Mouse (Mus musculus) C2C12 (cell line): ENCODE measurements around the gene Chmp2b. TPM values are rescaled to one million over a fixed set of nuclear protein-coding genes. Genes with fewer than 3 reads are reported as not detected.

ENCODE experiments used
- H3K27me3 ChIP-seq: one replicate; pipeline ENCODE4 v1.6.1; 2011; ENCODE audit not compliant: control insufficient read depth, insufficient read depth, insufficient read length
- H3K36me3 ChIP-seq: one replicate; pipeline ENCODE4 v1.6.1; 2011; ENCODE audit not compliant: control insufficient read depth, insufficient read depth
- H3K4me3 ChIP-seq: one replicate; pipeline ENCODE4 v1.5.1; 2011; ENCODE audit warnings: mild to moderate bottlenecking, control low read depth; ENCODE audit not compliant: poor library complexity, insufficient read depth, severe bottlenecking
- H3K79me2 ChIP-seq: one replicate; pipeline ENCODE4 v1.6.1; 2011; ENCODE audit not compliant: control insufficient read depth, insufficient read depth
- H3K79me3 ChIP-seq: one replicate; pipeline ENCODE4 v1.6.1; 2011; ENCODE audit warnings: low read depth, control low read depth
- H3ac ChIP-seq: one replicate; pipeline ENCODE3; 2011; ENCODE audit warnings: low read depth; ENCODE audit not compliant: control insufficient read depth, insufficient read length
- CEBPB ChIP-seq: IDR thresholded peaks from one replicate; pipeline ENCODE4 v1.6.1; 2011; ENCODE audit warnings: low read depth, mild to moderate bottlenecking, control low read depth, moderate library complexity
- CTCF ChIP-seq: IDR thresholded peaks from one replicate; pipeline ENCODE4 v1.5.1; 2011; ENCODE audit not compliant: control insufficient read depth, insufficient read depth, insufficient read length
- FOSL1 ChIP-seq: IDR thresholded peaks from one replicate; pipeline ENCODE4 v1.8.0; 2011; ENCODE audit warnings: mild to moderate bottlenecking, low read length; ENCODE audit not compliant: poor library complexity, insufficient read depth, severe bottlenecking
- MAX ChIP-seq: IDR thresholded peaks from one replicate; pipeline ENCODE4 v1.6.1; 2011; ENCODE audit warnings: mild to moderate bottlenecking, control low read depth
- MYOD1 ChIP-seq: IDR thresholded peaks from one replicate; pipeline ENCODE4 v1.6.1; 2011; ENCODE audit warnings: low read depth; ENCODE audit not compliant: control insufficient read depth, insufficient read length
- MYOG ChIP-seq: IDR thresholded peaks from one replicate; pipeline ENCODE4 v1.6.1; 2011; ENCODE audit not compliant: control insufficient read depth, insufficient read length; ENCODE audit errors: extremely low read depth
- USF1 ChIP-seq: IDR thresholded peaks from one replicate; pipeline ENCODE4 v1.6.1; 2011; ENCODE audit warnings: low read depth, mild to moderate bottlenecking, control low read depth, moderate library complexity
- polyA plus RNA-seq: library from polyadenylated mRNA; unstranded; fragments of >200 nt; fragmentation: generic; extraction: Trizol; gene quantifications from one replicate; pipeline ENCODE4 v1.2.1, GENCODE M21; 2012; ENCODE audit warnings: missing spikeins

Gene Chmp2b
- polyA plus RNA-seq, 1 experiment: 22.2 TPM

DNA sequence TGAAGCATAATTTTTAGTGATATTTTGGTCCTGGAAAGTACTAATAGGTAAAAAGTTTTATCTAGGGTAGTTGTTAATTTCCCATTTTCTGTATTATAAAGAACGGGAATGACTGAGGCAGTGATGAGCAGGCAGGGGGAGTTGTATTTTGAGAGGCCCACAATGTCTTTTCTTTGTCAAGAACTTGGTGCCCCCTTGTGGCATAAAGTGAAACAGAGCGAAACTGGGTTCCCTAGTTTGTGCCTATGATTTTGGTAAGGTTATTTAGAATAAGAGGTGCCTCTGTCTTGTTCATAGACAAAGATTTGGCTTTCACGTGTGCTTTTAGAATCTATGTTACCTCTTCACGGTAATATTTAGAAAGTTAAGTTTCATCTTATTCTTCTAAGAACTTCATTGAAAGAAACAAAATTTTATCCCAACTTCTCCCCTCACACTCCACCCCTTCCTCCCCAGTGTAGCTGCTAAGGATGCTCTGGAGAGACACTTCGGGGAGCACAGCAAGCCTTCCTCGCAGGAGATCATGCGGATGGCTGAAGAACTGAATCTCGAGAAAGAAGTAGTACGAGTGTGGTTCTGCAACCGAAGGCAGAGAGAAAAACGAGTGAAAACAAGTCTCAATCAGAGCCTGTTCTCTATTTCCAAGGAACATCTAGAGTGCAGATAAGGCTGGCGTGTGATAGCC lies 29.1 kb downstream of the Chmp2b start:
- no peaks in the 10 kb centered on the region for H3K27me3 ChIP-seq
- no peaks in the 10 kb centered on the region for H3K79me3 ChIP-seq
- no peaks in the 10 kb centered on the region for H3K36me3 ChIP-seq
- TF ChIP-seq MAX: no peak
- TF ChIP-seq MYOG: no peak
- TF ChIP-seq MYOD1: no peak
- H3ac ChIP-seq: no peak overlapping the region
- H3K4me3 ChIP-seq: no peak overlapping the region
- no peaks in the 10 kb centered on the region for H3K79me2 ChIP-seq

DNA sequence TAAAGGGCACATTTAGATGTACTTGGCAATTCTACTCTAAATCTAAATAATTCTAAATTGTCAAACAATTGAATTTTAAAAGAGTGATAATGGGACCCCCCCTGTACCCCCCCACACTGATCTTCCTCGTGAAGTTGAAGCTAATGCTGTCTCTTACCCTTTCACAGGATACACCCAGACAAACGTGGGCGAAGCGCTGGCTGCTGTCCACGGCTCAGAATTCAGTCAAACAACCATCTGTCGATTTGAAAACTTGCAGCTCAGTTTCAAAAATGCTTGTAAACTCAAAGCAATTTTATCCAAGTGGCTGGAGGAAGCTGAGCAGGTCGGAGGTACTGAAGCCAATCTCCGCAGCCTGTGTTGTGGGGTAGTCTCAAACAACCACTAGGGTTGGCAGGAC lies 30.9 kb downstream of the Chmp2b start:
- no peak overlapping the region for H3K4me3 ChIP-seq
- TF ChIP-seq CTCF (no peak), MYOD1 (no peak), FOSL1 (no peak), MYOG (no peak), MAX (no peak), CEBPB (no peak), USF1 (no peak)
- no peaks in the 10 kb centered on the region for H3K79me2 ChIP-seq
- H3K36me3 ChIP-seq: no peaks in the 10 kb centered on the region
- no peaks in the 10 kb centered on the region for H3K27me3 ChIP-seq
- H3K79me3 ChIP-seq: no peaks in the 10 kb centered on the region
- no peak overlapping the region for H3ac ChIP-seq

DNA sequence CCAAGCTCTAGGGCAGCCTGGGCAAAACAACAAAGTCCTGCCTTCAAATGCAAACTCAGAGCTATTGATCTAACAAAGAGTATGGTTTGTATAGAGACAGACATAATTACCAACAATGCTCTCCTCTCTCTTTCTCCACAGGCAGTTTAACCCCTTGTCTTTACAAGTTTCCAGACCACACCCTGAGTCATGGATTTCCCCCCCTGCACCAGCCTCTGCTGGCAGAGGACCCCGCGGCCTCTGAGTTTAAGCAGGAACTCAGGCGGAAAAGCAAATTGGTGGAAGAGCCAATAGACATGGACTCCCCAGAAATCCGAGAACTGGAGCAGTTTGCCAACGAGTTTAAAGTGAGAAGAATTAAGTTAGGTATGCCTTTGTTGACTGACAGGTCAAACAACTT lies 32.9 kb downstream of the Chmp2b start:
- H3K4me3 ChIP-seq: no peak overlapping the region
- no peak overlapping the region for H3ac ChIP-seq
- no peaks in the 10 kb centered on the region for H3K79me3 ChIP-seq
- no peaks in the 10 kb centered on the region for H3K79me2 ChIP-seq
- no peaks in the 10 kb centered on the region for H3K27me3 ChIP-seq
- H3K36me3 ChIP-seq: no peaks in the 10 kb centered on the region
- TF ChIP-seq MYOG (no peak), CTCF (no peak), MAX (no peak), FOSL1 (no peak), MYOD1 (no peak), USF1 (no peak), CEBPB (no peak)

DNA sequence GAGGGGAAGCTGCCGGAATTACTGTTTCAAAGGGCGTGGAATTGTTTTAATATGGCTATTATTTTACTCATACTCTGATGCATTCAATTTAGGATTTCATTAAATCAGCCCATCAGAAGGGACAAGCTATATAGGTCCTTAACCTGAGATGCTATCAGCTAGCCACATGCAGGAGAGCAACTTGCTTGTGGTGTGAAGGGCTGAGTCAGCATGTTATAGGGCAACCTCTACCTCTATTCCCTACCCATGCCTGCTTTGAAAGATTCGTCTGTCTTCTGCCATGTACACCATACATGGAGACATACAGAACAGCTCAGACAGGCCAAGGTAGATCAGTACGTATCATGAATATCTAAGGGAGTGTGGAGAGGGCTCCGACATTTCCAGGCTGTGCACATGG lies 35.8 kb downstream of the Chmp2b start:
- H3K4me3 ChIP-seq: no peak overlapping the region
- no peaks in the 10 kb centered on the region for H3K79me2 ChIP-seq
- TF ChIP-seq CEBPB (no peak), MAX (no peak), MYOG (no peak), MYOD1 (no peak), USF1 (no peak), FOSL1 (no peak)
- no peaks in the 10 kb centered on the region for H3K36me3 ChIP-seq
- H3K27me3 ChIP-seq: no peaks in the 10 kb centered on the region
- H3ac ChIP-seq: no peak overlapping the region
- H3K79me3 ChIP-seq: no peaks in the 10 kb centered on the region

DNA sequence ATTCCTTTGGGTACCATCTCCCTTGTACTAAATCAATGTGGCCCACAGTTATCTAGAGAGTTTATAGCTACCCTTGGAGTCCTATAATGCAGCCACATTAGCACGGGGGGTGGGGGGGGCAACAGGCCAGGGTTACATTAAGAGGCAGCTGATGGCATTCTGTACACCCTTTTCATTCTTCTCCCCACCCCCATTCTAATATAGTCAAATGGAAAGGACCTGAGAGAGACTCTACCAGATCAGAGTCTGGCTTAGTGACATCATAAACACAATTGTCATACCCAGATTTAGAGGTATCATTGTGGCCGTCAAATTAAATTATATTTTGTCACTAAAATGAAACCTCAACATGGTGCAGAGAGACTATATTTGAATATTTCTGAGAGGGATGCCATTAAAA lies 36.5 kb downstream of the Chmp2b start:
- no peaks in the 10 kb centered on the region for H3K79me3 ChIP-seq
- H3K4me3 ChIP-seq: no peak overlapping the region
- H3K36me3 ChIP-seq: no peaks in the 10 kb centered on the region
- H3K79me2 ChIP-seq: no peaks in the 10 kb centered on the region
- TF ChIP-seq FOSL1: no peak
- no peak for TF ChIP-seq USF1
- no peak for TF ChIP-seq MYOG
- no peak for TF ChIP-seq CEBPB
- no peak for TF ChIP-seq CTCF
- TF ChIP-seq MAX: no peak
- no peak for TF ChIP-seq MYOD1
- no peak overlapping the region for H3ac ChIP-seq
- H3K27me3 ChIP-seq: no peaks in the 10 kb centered on the region

DNA sequence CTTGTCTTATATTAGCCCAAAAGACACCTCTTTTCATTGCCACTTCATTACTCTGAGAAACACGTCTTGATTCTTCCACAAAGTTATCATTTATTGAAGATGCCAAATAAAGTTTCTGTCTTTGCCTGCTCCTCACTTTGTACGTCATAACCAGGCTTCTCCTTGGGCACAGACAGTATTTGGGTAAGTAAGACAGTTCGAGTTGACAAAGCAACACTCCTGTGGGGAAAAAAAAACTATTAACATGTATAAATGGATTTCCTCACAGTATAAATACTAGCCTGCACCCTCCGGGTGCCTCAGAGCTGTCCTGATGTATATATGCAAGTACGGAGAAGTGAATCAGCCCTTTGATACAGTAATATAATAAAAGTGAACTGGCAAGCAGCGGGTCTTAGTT lies 42.3 kb downstream of the Chmp2b start, which contains the start of gene Pou1f1:
Gene Pou1f1 (plus strand): TSS at position 301 of the 400 bp plus-strand sequence.
- TF ChIP-seq FOSL1: no peak
- TF ChIP-seq MYOD1: no peak
- no peak for TF ChIP-seq CTCF
- TF ChIP-seq MAX: no peak
- Histone ChIP-seq H3K79me3 (no peaks in the 10 kb centered on the region), H3K36me3 (no peaks in the 10 kb centered on the region), H3ac (no peak within 1 kb of the TSS), H3K79me2 (no peaks in the 10 kb centered on the region), H3K27me3 (no peaks in the 10 kb centered on the region), H3K4me3 (no peak within 1 kb of the TSS)
